Mouse (Mus musculus) kidney, adult 2 months (tissue): ENCODE measurements at regions not wholly inside any gene's neighbourhood (a gene's known extent, or its start where the extent isn't known, plus 50 kb on each side); places are given as distances from the start of the nearest gene placed in this dataset.

Source experiments
- CTCF ChIP-seq: fragments of 200-500 bp; conservative IDR thresholded peaks from 2 replicates; pipeline ENCODE4 v1.5.1; 2011; ENCODE audit warnings: low read depth, mild to moderate bottlenecking, control low read depth, low read length, moderate library complexity, mixed read lengths; ENCODE audit not compliant: insufficient read depth, insufficient read length
- POLR2A ChIP-seq: fragments of 200-500 bp; IDR thresholded peaks from one replicate; pipeline ENCODE4 v1.6.1; 2011; ENCODE audit warnings: low read depth, low read length, control low read depth

- TF ChIP-seq CTCF (no peak), POLR2A (no peak)
Observed at GRCm38 (mm10) chr4:22130511-22130910, 199.4 kb downstream of the Faxc start.
